Mouse (Mus musculus): ENCODE measurements around the gene Nfib. TPM values are rescaled to one million over a fixed set of nuclear protein-coding genes. Genes with fewer than 3 reads are reported as not detected.

Gene Nfib
- 67.4 and 75.7 TPM in 2 replicates for polyA plus RNA-seq (2015; fragmentation: Nextera tagmentation; extraction: Ambion mirVana)

- peak; percentile 86 for ATAC-seq
- H3K4me3 ChIP-seq (ENCODE audit: low read length), result peak within 1 kb of the TSS; percentile 6
These were observed at the start of gene Nfib for GRCm38 (mm10) chr4:82704841-82705794. TSS of gene Nfib (minus strand) at chr4:82705750.

DNA sequence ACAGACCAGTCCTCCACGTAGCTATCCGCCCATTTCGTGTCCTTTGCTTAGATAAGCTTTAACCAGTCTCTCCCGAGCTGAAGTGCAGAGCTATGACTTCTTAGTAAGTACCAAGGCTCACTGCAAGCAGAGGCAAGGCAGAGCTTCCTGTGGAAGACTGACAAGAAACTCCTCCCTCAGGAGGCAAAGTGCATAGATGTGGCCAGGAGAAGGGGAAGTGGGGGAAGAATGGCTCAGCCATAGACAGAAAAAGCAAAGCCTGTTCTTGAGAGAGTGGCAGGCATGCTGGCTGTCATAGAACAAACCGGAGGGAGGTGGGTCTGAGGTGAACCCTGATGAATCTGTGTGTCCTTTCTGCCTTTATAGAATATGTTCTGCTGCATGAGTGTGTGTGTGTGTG, 30.2 kb upstream of the Nfib start:
- H3K4me2 ChIP-seq (ENCODE audit: low read length), result no peak overlapping the region
- 84% methylated on average over 5 of the region's 5 CpGs for WGBS
- no peaks in the 10 kb centered on the region for H3K4me1 ChIP-seq (ENCODE audit: control insufficient read depth, insufficient read depth, low read depth, low read length)
- H3K9me3 ChIP-seq (ENCODE audit: control insufficient read depth, low read length), result no peaks in the 10 kb centered on the region
- H3K36me3 ChIP-seq (ENCODE audit: control insufficient read depth, insufficient read depth, low read length), result no peaks in the 10 kb centered on the region
- no peak overlapping the region for H3K4me3 ChIP-seq (ENCODE audit: low read length)
- H3K27ac ChIP-seq (ENCODE audit: low read depth, low read length), result no peak overlapping the region
- H3K9ac ChIP-seq (ENCODE audit: low read depth, low read length), result no peak overlapping the region
- ATAC-seq, result no peak
- no peaks in the 10 kb centered on the region for H3K27me3 ChIP-seq (replicated peaks; ENCODE audit: control insufficient read depth, insufficient read depth, low read length)

More at GRCm38 (mm10) chr4:82704841-82705794, at the start of gene Nfib:
- no peaks in the 10 kb centered on the region for H3K36me3 ChIP-seq (ENCODE audit: control insufficient read depth, insufficient read depth, low read length)
- no peaks in the 10 kb centered on the region for H3K9me3 ChIP-seq (ENCODE audit: control insufficient read depth, low read length)
- H3K27ac ChIP-seq (ENCODE audit: low read depth, low read length), result peak within 1 kb of the TSS; percentile 59
- 16% methylated on average over 23 of the region's 23 CpGs for WGBS
- peaks cover 13% of the 10 kb centered on the region for H3K4me1 ChIP-seq (ENCODE audit: control insufficient read depth, insufficient read depth, low read depth, low read length)
- no peaks in the 10 kb centered on the region for H3K27me3 ChIP-seq (replicated peaks; ENCODE audit: control insufficient read depth, insufficient read depth, low read length)
- peak within 1 kb of the TSS; percentile 22; the same call in 1 of the 2 replicates for H3K9ac ChIP-seq (ENCODE audit: low read depth, low read length)
- peak within 1 kb of the TSS; percentile 40 for H3K4me2 ChIP-seq (ENCODE audit: low read length)

- no peak overlapping the region for H3K27ac ChIP-seq (ENCODE audit: low read depth, low read length)
- H3K4me2 ChIP-seq (ENCODE audit: low read length), result no peak overlapping the region
- no peak overlapping the region for H3K9ac ChIP-seq (ENCODE audit: low read depth, low read length)
- ATAC-seq, result no peak
- no peaks in the 10 kb centered on the region for H3K27me3 ChIP-seq (replicated peaks; ENCODE audit: control insufficient read depth, insufficient read depth, low read length)
- H3K4me3 ChIP-seq (ENCODE audit: low read length), result no peak overlapping the region
- no peaks in the 10 kb centered on the region for H3K4me1 ChIP-seq (ENCODE audit: control insufficient read depth, insufficient read depth, low read depth, low read length)
- H3K36me3 ChIP-seq (ENCODE audit: control insufficient read depth, insufficient read depth, low read length), result no peaks in the 10 kb centered on the region
- no peaks in the 10 kb centered on the region for H3K9me3 ChIP-seq (ENCODE audit: control insufficient read depth, low read length)
- WGBS, result 87% methylated on average over 22 of the region's 22 CpGs
These were observed 29.4 kb upstream of the Nfib start for GRCm38 (mm10) chr4:82734765-82735481.

DNA sequence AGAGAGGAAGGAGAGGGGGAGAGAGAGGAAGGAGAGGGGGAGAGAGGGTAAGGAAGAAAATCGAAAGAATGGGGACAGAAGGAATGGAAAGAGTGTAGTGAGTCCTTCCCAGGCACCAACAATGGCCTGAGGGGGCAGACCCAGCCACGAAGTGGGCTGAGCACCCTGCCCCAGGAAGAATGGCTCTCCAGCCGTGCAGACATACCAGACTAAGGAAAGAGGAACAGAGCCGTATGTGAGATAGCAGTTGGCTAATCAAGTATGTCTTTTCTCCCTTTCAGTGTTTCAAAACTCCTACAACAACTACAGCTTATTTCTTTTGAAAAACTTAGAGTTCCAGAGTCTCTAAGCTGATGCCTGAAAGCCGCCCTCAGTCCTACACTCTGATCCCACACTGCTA, 28.8 kb upstream of the Nfib start:
- Histone ChIP-seq H3K27ac (ENCODE audit: low read depth, low read length) (no peak overlapping the region), H3K9me3 (ENCODE audit: control insufficient read depth, low read length) (no peaks in the 10 kb centered on the region), H3K27me3 (replicated peaks; ENCODE audit: control insufficient read depth, insufficient read depth, low read length) (no peaks in the 10 kb centered on the region), H3K9ac (ENCODE audit: low read depth, low read length) (no peak overlapping the region), H3K4me3 (ENCODE audit: low read length) (no peak overlapping the region), H3K4me2 (ENCODE audit: low read length) (no peak overlapping the region), H3K36me3 (ENCODE audit: control insufficient read depth, insufficient read depth, low read length) (no peaks in the 10 kb centered on the region), H3K4me1 (ENCODE audit: control insufficient read depth, insufficient read depth, low read depth, low read length) (no peaks in the 10 kb centered on the region)
- no peak for ATAC-seq
- 53% methylated on average over 5 of the region's 5 CpGs for WGBS

- Histone ChIP-seq H3K27ac (ENCODE audit: low read depth, low read length) (no peak overlapping the region), H3K36me3 (ENCODE audit: control insufficient read depth, insufficient read depth, low read length) (no peaks in the 10 kb centered on the region), H3K9me3 (ENCODE audit: control insufficient read depth, low read length) (no peaks in the 10 kb centered on the region), H3K4me3 (ENCODE audit: low read length) (no peak overlapping the region), H3K9ac (ENCODE audit: low read depth, low read length) (no peak overlapping the region), H3K27me3 (replicated peaks; ENCODE audit: control insufficient read depth, insufficient read depth, low read length) (no peaks in the 10 kb centered on the region), H3K4me1 (ENCODE audit: control insufficient read depth, insufficient read depth, low read depth, low read length) (no peaks in the 10 kb centered on the region), H3K4me2 (ENCODE audit: low read length) (no peak overlapping the region)
- ATAC-seq, result no peak
- 86% methylated on average over 3 of the region's 3 CpGs for WGBS
These were observed 28.1 kb upstream of the Nfib start for GRCm38 (mm10) chr4:82733636-82734035.

- Histone ChIP-seq H3K9ac (ENCODE audit: low read depth, low read length) (no peak overlapping the region), H3K27ac (ENCODE audit: low read depth, low read length) (no peak overlapping the region), H3K4me3 (ENCODE audit: low read length) (no peak overlapping the region), H3K4me2 (ENCODE audit: low read length) (no peak overlapping the region), H3K9me3 (ENCODE audit: control insufficient read depth, low read length) (no peaks in the 10 kb centered on the region), H3K4me1 (ENCODE audit: control insufficient read depth, insufficient read depth, low read depth, low read length) (no peaks in the 10 kb centered on the region), H3K36me3 (ENCODE audit: control insufficient read depth, insufficient read depth, low read length) (no peaks in the 10 kb centered on the region), H3K27me3 (replicated peaks; ENCODE audit: control insufficient read depth, insufficient read depth, low read length) (no peaks in the 10 kb centered on the region)
- 25% methylated on average over 5 of the region's 5 CpGs for WGBS
- peak; percentile 90 for ATAC-seq
These were observed 24.8 kb upstream of the Nfib start for GRCm38 (mm10) chr4:82730248-82730887.

GRCm38 (mm10) chr4:82724058-82724457, 18.5 kb upstream of the Nfib start:
- H3K36me3 ChIP-seq (ENCODE audit: control insufficient read depth, insufficient read depth, low read length), result no peaks in the 10 kb centered on the region
- no peaks in the 10 kb centered on the region for H3K27me3 ChIP-seq (replicated peaks; ENCODE audit: control insufficient read depth, insufficient read depth, low read length)
- H3K4me2 ChIP-seq (ENCODE audit: low read length), result no peak overlapping the region
- H3K4me1 ChIP-seq (ENCODE audit: control insufficient read depth, insufficient read depth, low read depth, low read length), result no peaks in the 10 kb centered on the region
- no peak overlapping the region for H3K4me3 ChIP-seq (ENCODE audit: low read length)
- H3K9ac ChIP-seq (ENCODE audit: low read depth, low read length), result no peak overlapping the region
- whole genome bisulfite sequencing, result 59% methylated on average over 10 of the region's 10 CpGs
- H3K27ac ChIP-seq (ENCODE audit: low read depth, low read length), result no peak overlapping the region
- H3K9me3 ChIP-seq (ENCODE audit: control insufficient read depth, low read length), result 0 out of 2 replicates have a peak, but pooled peaks cover 3% of the 10 kb centered on the region
- no peak for ATAC-seq

DNA sequence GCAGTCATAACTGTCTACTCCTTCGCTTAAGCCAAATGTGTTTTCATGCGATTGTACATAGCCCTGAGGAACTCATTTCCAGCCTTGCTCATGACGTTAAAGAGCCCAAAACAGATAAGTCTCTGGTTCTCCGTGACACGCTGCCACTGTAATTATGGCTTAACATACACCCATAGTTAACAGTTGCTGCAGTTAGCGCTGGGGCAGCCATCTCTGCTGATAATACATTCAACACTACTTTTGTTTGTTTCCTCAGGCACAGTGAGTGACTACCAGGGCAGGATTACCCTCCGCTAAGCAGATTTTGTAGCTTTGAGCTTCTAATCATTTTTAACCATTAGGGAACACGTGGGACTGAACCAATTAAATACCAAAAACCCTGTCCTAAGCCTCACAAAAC, 17.5 kb upstream of the Nfib start:
- Histone ChIP-seq H3K9me3 (ENCODE audit: control insufficient read depth, low read length) (0 out of 2 replicates have a peak, but pooled peaks cover 3% of the 10 kb centered on the region), H3K36me3 (ENCODE audit: control insufficient read depth, insufficient read depth, low read length) (no peaks in the 10 kb centered on the region), H3K27ac (ENCODE audit: low read depth, low read length) (no peak overlapping the region), H3K4me3 (ENCODE audit: low read length) (no peak overlapping the region), H3K4me2 (ENCODE audit: low read length) (no peak overlapping the region), H3K27me3 (replicated peaks; ENCODE audit: control insufficient read depth, insufficient read depth, low read length) (no peaks in the 10 kb centered on the region), H3K4me1 (ENCODE audit: control insufficient read depth, insufficient read depth, low read depth, low read length) (no peaks in the 10 kb centered on the region), H3K9ac (ENCODE audit: low read depth, low read length) (no peak overlapping the region)
- ATAC-seq, result no peak
- 78% methylated on average over 8 of the region's 8 CpGs for WGBS

- Histone ChIP-seq H3K4me1 (ENCODE audit: control insufficient read depth, insufficient read depth, low read depth, low read length) (no peaks in the 10 kb centered on the region), H3K36me3 (ENCODE audit: control insufficient read depth, insufficient read depth, low read length) (no peaks in the 10 kb centered on the region), H3K4me3 (ENCODE audit: low read length) (no peak overlapping the region), H3K9ac (ENCODE audit: low read depth, low read length) (no peak overlapping the region), H3K4me2 (ENCODE audit: low read length) (no peak overlapping the region), H3K27me3 (replicated peaks; ENCODE audit: control insufficient read depth, insufficient read depth, low read length) (no peaks in the 10 kb centered on the region), H3K27ac (ENCODE audit: low read depth, low read length) (no peak overlapping the region), H3K9me3 (ENCODE audit: control insufficient read depth, low read length) (0 out of 2 replicates have a peak, but pooled peaks cover 3% of the 10 kb centered on the region)
- no peak for ATAC-seq
- 76% methylated on average over 2 of the region's 2 CpGs for WGBS
These were observed 10.3 kb upstream of the Nfib start for GRCm38 (mm10) chr4:82715833-82716232.

Measured in hindbrain, embryonic 16.5 days (tissue).